Mouse (Mus musculus): ENCODE measurements around the gene Sstr3. TPM values are rescaled to one million over a fixed set of nuclear protein-coding genes. Genes with fewer than 3 reads are reported as not detected.

The Sstr3 gene
- total RNA-seq (2023): not detected

GRCm38 (mm10) chr15:78544561-78545001 lies at the start of gene Sstr3:
Gene Sstr3 (minus strand): TSS chr15:78544685.

GRCm38 (mm10) chr15:78572658-78573397 lies 28.3 kb upstream of the Sstr3 start, which contains the start of gene Rac2:
Gene Rac2 (minus strand): TSS chr15:78572783.

GRCm38 (mm10) chr15:78530671-78531450 lies 13.6 kb downstream of the Sstr3 start, which contains the start of gene C1qtnf6:
Gene C1qtnf6 (minus strand): TSS chr15:78531416.

GRCm38 (mm10) chr15:78494968-78495406 lies 49.5 kb downstream of the Sstr3 start, which contains the start of gene Il2rb:
Gene Il2rb (minus strand): TSS chr15:78495271.

Other genes with a start within 250 kb of the Sstr3 start
- 1 to 10 TPM in 1 of 2 experiments, under 1 TPM in 1; 0.86 to 2.4 TPM for gene Csf2rb2, start 239.0 kb downstream of the Sstr3 start, total RNA-seq (2023)
- 1 to 10 TPM; 2.5 to 5.4 TPM for gene Csf2rb, start 218.9 kb downstream of the Sstr3 start, total RNA-seq (2023)
- gene Tex33, start 148.8 kb downstream of the Sstr3 start, total RNA-seq (2023): not detected
- 1 to 10 TPM in 1 of 2 experiments, under 1 TPM in 1; 0.86 to 1.4 TPM for gene Tst, start 138.8 kb downstream of the Sstr3 start, total RNA-seq (2023)
- 10 to 100 TPM; 19.1 to 22.3 TPM for gene Mpst, start 138.3 kb downstream of the Sstr3 start, total RNA-seq (2023)
- 10 to 100 TPM in 1 of 2 experiments, 1 to 10 TPM in 1; 8.6 to 14.5 TPM for gene Kctd17, start 116.1 kb downstream of the Sstr3 start, total RNA-seq (2023)
- gene Tmprss6, start 76.1 kb downstream of the Sstr3 start, total RNA-seq (2023): not detected
- 100 to 1,000 TPM; 162 to 252 TPM for gene Il2rb, start 49.4 kb downstream of the Sstr3 start, total RNA-seq (2023)
- 1 to 10 TPM; 1.3 to 2.0 TPM for gene C1qtnf6, start 13.3 kb downstream of the Sstr3 start, total RNA-seq (2023)
- 100 to 1,000 TPM; 957 to 992 TPM for gene Rac2, start 28.1 kb upstream of the Sstr3 start, total RNA-seq (2023)
- gene Cyth4, start 52.4 kb upstream of the Sstr3 start, total RNA-seq (2023): 100 to 1,000 TPM; 177 to 202 TPM
- gene Elfn2, start 174.1 kb upstream of the Sstr3 start, total RNA-seq (2023): under 1 TPM; 0.15 to 0.86 TPM
- gene Mfng, start 228.8 kb upstream of the Sstr3 start, total RNA-seq (2023): 100 to 1,000 TPM; 126 to 142 TPM

Data from T-cell, adult 66 days (primary cell).